Mouse (Mus musculus) liver, postnatal 0 days (tissue): ENCODE data around the gene Hmga1.

Source experiments
- CTCF ChIP-seq: sonication (generic); IDR thresholded peaks from 2 replicates; pipeline ENCODE4 v1.5.1; 2016; ENCODE audit warnings: antibody characterized with exemption, low read depth
- EP300 ChIP-seq: IDR thresholded peaks from 2 replicates; pipeline ENCODE4 v1.6.1; 2016; ENCODE audit warnings: antibody characterized with exemption, low read depth, mild to moderate bottlenecking

DNA sequence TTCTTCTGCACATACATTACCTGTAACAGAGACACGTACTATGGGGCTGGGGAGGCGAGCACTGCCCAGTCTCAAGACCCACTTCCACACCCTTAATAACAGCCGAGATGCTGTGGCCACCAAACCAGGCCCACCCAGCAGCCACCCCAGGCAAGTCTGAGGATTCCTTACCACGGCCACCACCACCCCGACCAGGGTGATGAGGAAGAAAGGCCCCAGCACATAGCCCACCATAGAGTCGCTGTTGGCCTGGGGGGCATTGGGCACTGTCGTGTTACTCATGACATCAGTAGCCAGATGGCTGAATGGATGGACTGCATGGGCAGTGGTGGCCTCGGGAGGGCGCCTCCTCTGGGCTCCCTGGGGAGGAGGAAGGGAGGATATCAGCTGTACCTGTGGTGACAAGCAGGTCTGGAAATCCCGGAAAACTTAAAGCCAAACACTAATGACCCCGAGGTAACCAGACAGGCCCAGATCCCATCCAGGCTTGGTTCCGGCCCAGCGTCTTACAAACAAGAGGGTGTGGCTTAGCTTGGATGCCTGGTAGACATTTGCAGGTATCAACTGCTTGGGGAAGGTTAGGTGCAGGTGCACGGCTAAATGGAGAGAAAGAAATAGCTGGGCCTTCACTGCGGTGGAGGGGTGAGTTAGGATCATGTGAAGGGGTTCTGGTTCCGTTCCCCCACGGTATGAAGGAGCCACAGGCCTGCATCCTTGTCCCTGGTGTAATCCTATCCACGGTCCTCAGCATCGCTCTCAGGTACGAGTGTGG is 8.3 kb downstream of the Hmga1 start:
- TF ChIP-seq CTCF (peak; percentile 58), EP300 (no peak)
